Mouse (Mus musculus) lung, postnatal 0 days (tissue): Measurements from ENCODE around the gene Rab8a.

Experiments
- CTCF ChIP-seq: IDR thresholded peaks from 2 replicates; pipeline ENCODE4 v1.5.1; 2016; ENCODE audit warnings: antibody characterized with exemption, mild to moderate bottlenecking
- EP300 ChIP-seq: IDR thresholded peaks from 2 replicates; pipeline ENCODE4 v1.6.1; 2016; ENCODE audit warnings: antibody characterized with exemption, mild to moderate bottlenecking, control low read depth

- TF ChIP-seq CTCF, result no peak
- TF ChIP-seq EP300, result no peak
These were observed 49.2 kb downstream of the Rab8a start for GRCm38 (mm10) chr8:72210222-72210621.
